Mouse (Mus musculus): ENCODE measurements around the gene Timm50. TPM values are rescaled to one million over a fixed set of nuclear protein-coding genes. Genes with fewer than 3 reads are reported as not detected.

Gene Timm50
- polyA plus RNA-seq, 1 experiment from 2014 or later = 255 TPM

- H3K27ac ChIP-seq = 0 out of 2 replicates have a peak overlapping the region, but pooled peaks have one; percentile 30
- H3K9me3 ChIP-seq = no peaks in the 10 kb centered on the region
- peaks cover 26% of the 10 kb centered on the region for H3K4me1 ChIP-seq (replicated peaks)
- DNase-seq (ENCODE audit: low spot score) = no peak
- H3K36me3 ChIP-seq = peaks cover 21% of the 10 kb centered on the region
- WGBS = 87% methylated on average over 7 of the region's 7 CpGs
- no peaks in the 10 kb centered on the region for H3K27me3 ChIP-seq (ENCODE audit: insufficient read depth, poor library complexity, severe bottlenecking)
- H3K4me3 ChIP-seq = no peak overlapping the region
Observed at GRCm38 (mm10) chr7:28348601-28349000, 36.7 kb upstream of the Timm50 start.

- H3K36me3 ChIP-seq = peaks cover 13% of the 10 kb centered on the region
- WGBS = 82% methylated on average over 3 of the region's 3 CpGs
- DNase-seq (ENCODE audit: low spot score) = no peak
- H3K4me3 ChIP-seq = no peak overlapping the region
- H3K4me1 ChIP-seq (replicated peaks) = peaks cover 26% of the 10 kb centered on the region
- H3K9me3 ChIP-seq = no peaks in the 10 kb centered on the region
- no peak overlapping the region for H3K27ac ChIP-seq
- H3K27me3 ChIP-seq (ENCODE audit: insufficient read depth, poor library complexity, severe bottlenecking) = no peaks in the 10 kb centered on the region
Observed at GRCm38 (mm10) chr7:28347746-28348145, 35.9 kb upstream of the Timm50 start.

- no peaks in the 10 kb centered on the region for H3K27me3 ChIP-seq (ENCODE audit: insufficient read depth, poor library complexity, severe bottlenecking)
- no peak overlapping the region for H3K4me3 ChIP-seq
- H3K4me1 ChIP-seq (replicated peaks) = peaks cover 15% of the 10 kb centered on the region
- H3K9me3 ChIP-seq = no peaks in the 10 kb centered on the region
- H3K27ac ChIP-seq = no peak overlapping the region
- peak; percentile 85 for DNase-seq (ENCODE audit: low spot score)
- H3K36me3 ChIP-seq = no peaks in the 10 kb centered on the region
- WGBS = 6% methylated on average over 4 of the region's 4 CpGs
Observed at GRCm38 (mm10) chr7:28344637-28345036, 32.8 kb upstream of the Timm50 start.

- no peak overlapping the region for H3K4me3 ChIP-seq
- H3K4me1 ChIP-seq (replicated peaks) = peaks cover 21% of the 10 kb centered on the region
- peaks cover 7% of the 10 kb centered on the region; the same call in 1 of the 2 replicates for H3K36me3 ChIP-seq
- no peaks in the 10 kb centered on the region for H3K27me3 ChIP-seq (ENCODE audit: insufficient read depth, poor library complexity, severe bottlenecking)
- no peak for DNase-seq (ENCODE audit: low spot score)
- H3K9me3 ChIP-seq = no peaks in the 10 kb centered on the region
- no peak overlapping the region for H3K27ac ChIP-seq
- WGBS = 52% methylated on average over 7 of the region's 7 CpGs
Observed at GRCm38 (mm10) chr7:28341381-28341780, 29.5 kb upstream of the Timm50 start.

- WGBS = 79% methylated on average over 19 of the region's 19 CpGs
Observed at GRCm38 (mm10) chr7:28339213-28339917, 27.5 kb upstream of the Timm50 start.

GRCm38 (mm10) chr7:28338108-28338998 is 26.5 kb upstream of the Timm50 start, which contains the start of gene Supt5:
TSS of gene Supt5 (minus strand) at chr7:28338746.
- Histone ChIP-seq H3K9me3 (no peaks in the 10 kb centered on the region), H3K4me1 (replicated peaks) (peaks cover 21% of the 10 kb centered on the region), H3K27me3 (ENCODE audit: insufficient read depth, poor library complexity, severe bottlenecking) (no peaks in the 10 kb centered on the region), H3K27ac (peak within 1 kb of the TSS; percentile 95), H3K36me3 (peaks cover 33% of the 10 kb centered on the region), H3K4me3 (peak within 1 kb of the TSS; percentile 97)
- WGBS = under 1% methylated on average over 77 of the region's 77 CpGs
- DNase-seq (ENCODE audit: low spot score) = peak; percentile 98

More at GRCm38 (mm10) chr7:28339213-28339917, 27.5 kb upstream of the Timm50 start:
- peak overlapping the region; percentile 95 for H3K27ac ChIP-seq
- H3K4me3 ChIP-seq = peak overlapping the region; percentile 97
- no peaks in the 10 kb centered on the region for H3K9me3 ChIP-seq
- H3K4me1 ChIP-seq (replicated peaks) = peaks cover 21% of the 10 kb centered on the region
- no peaks in the 10 kb centered on the region for H3K27me3 ChIP-seq (ENCODE audit: insufficient read depth, poor library complexity, severe bottlenecking)
- peaks cover 27% of the 10 kb centered on the region for H3K36me3 ChIP-seq
- DNase-seq (ENCODE audit: low spot score) = peak; percentile 41

GRCm38 (mm10) chr7:28335471-28335870 is 23.6 kb upstream of the Timm50 start:
- H3K27ac ChIP-seq = no peak overlapping the region
- no peak overlapping the region for H3K4me3 ChIP-seq
- no peak for DNase-seq (ENCODE audit: low spot score)
- H3K36me3 ChIP-seq = peaks cover 61% of the 10 kb centered on the region
- H3K4me1 ChIP-seq (replicated peaks) = peaks cover 11% of the 10 kb centered on the region
- H3K27me3 ChIP-seq (ENCODE audit: insufficient read depth, poor library complexity, severe bottlenecking) = no peaks in the 10 kb centered on the region
- no peaks in the 10 kb centered on the region for H3K9me3 ChIP-seq
- 90% methylated on average over 2 of the region's 2 CpGs for WGBS

GRCm38 (mm10) chr7:28334534-28334933 is 22.7 kb upstream of the Timm50 start:
- no peak for DNase-seq (ENCODE audit: low spot score)
- Histone ChIP-seq H3K4me1 (replicated peaks) (peaks cover 11% of the 10 kb centered on the region), H3K36me3 (peaks cover 70% of the 10 kb centered on the region), H3K27me3 (ENCODE audit: insufficient read depth, poor library complexity, severe bottlenecking) (no peaks in the 10 kb centered on the region), H3K4me3 (no peak overlapping the region), H3K27ac (no peak overlapping the region), H3K9me3 (no peaks in the 10 kb centered on the region)
- 95% methylated on average over 4 of the region's 4 CpGs for WGBS

GRCm38 (mm10) chr7:28328260-28328659 is 16.4 kb upstream of the Timm50 start:
- Histone ChIP-seq H3K27me3 (ENCODE audit: insufficient read depth, poor library complexity, severe bottlenecking) (no peaks in the 10 kb centered on the region), H3K4me3 (no peak overlapping the region), H3K36me3 (peaks cover 99% of the 10 kb centered on the region), H3K27ac (no peak overlapping the region), H3K4me1 (replicated peaks) (no peaks in the 10 kb centered on the region), H3K9me3 (no peaks in the 10 kb centered on the region)
- no peak for DNase-seq (ENCODE audit: low spot score)
- 97% methylated on average over 2 of the region's 2 CpGs for WGBS

GRCm38 (mm10) chr7:28326457-28326856 is 14.6 kb upstream of the Timm50 start:
- Histone ChIP-seq H3K27ac (no peak overlapping the region), H3K4me3 (no peak overlapping the region), H3K27me3 (ENCODE audit: insufficient read depth, poor library complexity, severe bottlenecking) (no peaks in the 10 kb centered on the region), H3K36me3 (peaks cover 100% of the 10 kb centered on the region), H3K9me3 (no peaks in the 10 kb centered on the region), H3K4me1 (replicated peaks) (no peaks in the 10 kb centered on the region)
- 84% methylated on average over 4 of the region's 4 CpGs for WGBS
- DNase-seq (ENCODE audit: low spot score) = no peak

GRCm38 (mm10) chr7:28325293-28325692 is 13.4 kb upstream of the Timm50 start:
- Histone ChIP-seq H3K36me3 (peaks cover 100% of the 10 kb centered on the region), H3K9me3 (no peaks in the 10 kb centered on the region), H3K27me3 (ENCODE audit: insufficient read depth, poor library complexity, severe bottlenecking) (no peaks in the 10 kb centered on the region), H3K27ac (no peak overlapping the region), H3K4me3 (no peak overlapping the region), H3K4me1 (replicated peaks) (no peaks in the 10 kb centered on the region)
- no peak for DNase-seq (ENCODE audit: low spot score)
- WGBS = 97% methylated on average over 8 of the region's 8 CpGs

GRCm38 (mm10) chr7:28321974-28322720 is 10.3 kb upstream of the Timm50 start:
- no peak for DNase-seq (ENCODE audit: low spot score)
- no peak overlapping the region for H3K4me3 ChIP-seq
- WGBS = 94% methylated on average over 15 of the region's 15 CpGs
- no peaks in the 10 kb centered on the region for H3K27me3 ChIP-seq (ENCODE audit: insufficient read depth, poor library complexity, severe bottlenecking)
- H3K9me3 ChIP-seq = no peaks in the 10 kb centered on the region
- H3K27ac ChIP-seq = no peak overlapping the region
- H3K4me1 ChIP-seq (replicated peaks) = no peaks in the 10 kb centered on the region
- peaks cover 100% of the 10 kb centered on the region for H3K36me3 ChIP-seq

All from hindbrain, embryonic 10.5 days (tissue).